Mouse (Mus musculus) kidney, adult 10 weeks (tissue): ENCODE data around the gene Lgals3. TPM values are rescaled to one million over a fixed set of nuclear protein-coding genes. Genes with fewer than 3 reads are reported as not detected.

Source experiments
- polyA plus RNA-seq: library from polyadenylated mRNA; stranded (reverse); fragments of 350-450 nt; fragmentation: Illumina TruSeq; extraction: RNeasy Lipid Tissue Mini Kit (QIAGEN cat#74804); gene quantifications from one replicate; pipeline ENCODE4 v1.2.3, GENCODE M21; 2014; ENCODE audit warnings: low read depth, low replicate concordance

Lgals3 gene
- polyA plus RNA-seq, result 30.9 TPM

GRCm38 (mm10) chr14:47367461-47367860 is at the start of gene Lgals3:
Gene Lgals3, plus strand, starts transcription at chr14:47367751.

GRCm38 (mm10) chr14:47417775-47418665 is 50.5 kb downstream of the Lgals3 start, which contains the start of gene Dlgap5:
Gene Dlgap5, minus strand, starts transcription at chr14:47418407.

Other genes starting within 250 kb of the Lgals3 start
- 1.5 TPM for gene Gch1, start 178.3 kb upstream of the Lgals3 start, polyA plus RNA-seq
- gene Wdhd1, start 90.9 kb upstream of the Lgals3 start, polyA plus RNA-seq, result 2.8 TPM
- 38.7 TPM for gene Socs4, start 90.8 kb upstream of the Lgals3 start, polyA plus RNA-seq
- 60.7 TPM for gene Mapk1ip1l, start 69.5 kb upstream of the Lgals3 start, polyA plus RNA-seq
- 1.0 TPM for gene Dlgap5, start 50.7 kb downstream of the Lgals3 start, polyA plus RNA-seq
- gene Fbxo34, start 82.7 kb downstream of the Lgals3 start, polyA plus RNA-seq, result 5.3 TPM
- gene Atg14, start 202.9 kb downstream of the Lgals3 start, polyA plus RNA-seq, result 10.1 TPM